Mouse (Mus musculus) liver, postnatal 0 days (tissue): ENCODE measurements around the gene Trap1a.

Source experiments
- CTCF ChIP-seq: sonication (generic); IDR thresholded peaks from 2 replicates; pipeline ENCODE4 v1.5.1; 2016; ENCODE audit warnings: antibody characterized with exemption, low read depth
- EP300 ChIP-seq: IDR thresholded peaks from 2 replicates; pipeline ENCODE4 v1.6.1; 2016; ENCODE audit warnings: antibody characterized with exemption, low read depth, mild to moderate bottlenecking

DNA sequence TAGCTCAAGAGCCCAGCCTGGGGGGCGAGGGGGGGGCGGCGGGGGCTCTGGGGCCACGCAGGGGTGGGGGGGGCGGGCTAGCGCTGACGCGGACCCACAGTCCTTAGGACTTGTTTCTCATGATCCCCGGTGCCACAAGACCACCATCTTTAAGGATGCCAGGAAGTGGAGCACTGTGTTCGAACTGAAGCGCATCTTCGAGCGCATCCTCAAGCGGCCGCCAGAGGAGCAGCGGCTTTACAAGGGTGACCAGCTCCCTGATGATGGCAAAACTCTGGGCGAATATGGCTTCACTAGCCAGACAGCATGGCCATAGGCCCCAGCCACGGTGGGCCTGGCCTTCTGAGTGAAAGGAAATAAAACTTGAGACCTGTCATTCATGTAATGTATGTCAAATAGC lies 24.9 kb downstream of the Trap1a start:
- TF ChIP-seq CTCF (no peak), EP300 (no peak)
